Mouse (Mus musculus) MEL (cell line): ENCODE measurements at regions not wholly inside any gene's neighbourhood (a gene's known extent, or its start where the extent isn't known, plus 50 kb on each side); places are given as distances from the start of the nearest gene placed in this dataset.

Experiments
- DNase-seq: peaks from one replicate; pipeline ENCODE4 v3.0.0; 2011; ENCODE audit warnings: low read depth, low spot score
- H3K27ac ChIP-seq: 2 replicates; pipeline ENCODE4 v1.5.1; 2012; ENCODE audit warnings: low read depth, mild to moderate bottlenecking, control low read depth, low read length, moderate library complexity; ENCODE audit not compliant: control insufficient read depth
- H3K27me3 ChIP-seq, 2 experiments: fragments of 150-350 bp in 1 of 2; sonication (generic) in 1 of 2; 2 replicates each; pipeline ENCODE4 v1.6.1; 2012; ENCODE audit warnings: low read length in 2 of 2, mild to moderate bottlenecking in 2 of 2, improper control_type of control experiment in 1 of 2, moderate library complexity in 1 of 2; ENCODE audit not compliant: insufficient read depth in 2 of 2, control insufficient read depth in 1 of 2
- H3K36me3 ChIP-seq, 2 experiments: 2 replicates each; pipeline ENCODE4 v1.6.1; 2012 to 2014; ENCODE audit warnings: low read length in 2 of 2, improper control_type of control experiment in 1 of 2, inconsistent platforms in 1 of 2, mild to moderate bottlenecking in 1 of 2; ENCODE audit not compliant: insufficient read depth in 2 of 2, control insufficient read depth in 1 of 2
- H3K4me1 ChIP-seq, 2 experiments: fragments of 150-350 bp in 1 of 2; sonication (generic) in 1 of 2; 2 replicates each; pipeline ENCODE4 v1.6.1; 2012; ENCODE audit warnings: low read length in 2 of 2, improper control_type of control experiment in 1 of 2, mild to moderate bottlenecking in 1 of 2; ENCODE audit not compliant: insufficient read depth in 2 of 2, control insufficient read depth in 1 of 2
- H3K4me3 ChIP-seq, 2 experiments: fragments of 150-350 bp in 1 of 2; sonication (generic) in 1 of 2; 2 replicates each; pipeline ENCODE4 v1.5.1; 2012; ENCODE audit warnings: low read depth in 2 of 2, low read length in 2 of 2, mild to moderate bottlenecking in 2 of 2, moderate library complexity in 2 of 2, control low read depth in 1 of 2, improper control_type of control experiment in 1 of 2; ENCODE audit not compliant: control insufficient read depth in 1 of 2, insufficient read depth in 1 of 2
- H3K79me2 ChIP-seq: 2 replicates; pipeline ENCODE4 v1.6.1; 2012; ENCODE audit warnings: mild to moderate bottlenecking, low read length, moderate library complexity; ENCODE audit not compliant: control insufficient read depth, poor library complexity, insufficient read depth
- H3K9ac ChIP-seq: 2 replicates; pipeline ENCODE4 v1.6.1; 2012; ENCODE audit warnings: low read depth, mild to moderate bottlenecking, control low read depth, low read length, moderate library complexity; ENCODE audit not compliant: control insufficient read depth, poor library complexity, severe bottlenecking
- H3K9me3 ChIP-seq: fragments of 150-350 bp; sonication (generic); replicated peaks from 2 replicates; pipeline ENCODE4 v1.6.1; 2012; ENCODE audit warnings: mild to moderate bottlenecking, low read length, improper control_type of control experiment, moderate library complexity; ENCODE audit not compliant: insufficient read depth
- ELF1 ChIP-seq: IDR thresholded peaks from 2 replicates; pipeline ENCODE4 v1.6.1; 2014; ENCODE audit warnings: low read depth, mild to moderate bottlenecking, inconsistent platforms, low read length, improper control_type of control experiment, moderate library complexity
- EP300 ChIP-seq, 2 experiments: IDR thresholded peaks; 2 replicates each; pipeline ENCODE4 v1.6.1; 2011; ENCODE audit warnings: improper control_type of control experiment in 2 of 2, low read length in 2 of 2, low read depth in 1 of 2, mild to moderate bottlenecking in 1 of 2
- GATA1 ChIP-seq: IDR thresholded peaks from 2 replicates; pipeline ENCODE4 v1.6.1; 2011; ENCODE audit warnings: low read depth, low read length, improper control_type of control experiment
- HCFC1 ChIP-seq: IDR thresholded peaks from 2 replicates; pipeline ENCODE4 v1.6.1; 2012; ENCODE audit warnings: low read depth, mild to moderate bottlenecking, inconsistent platforms, low read length, improper control_type of control experiment, moderate library complexity
- JUND ChIP-seq: IDR thresholded peaks from 2 replicates; pipeline ENCODE4 v1.6.1; 2011; ENCODE audit warnings: low read depth, mild to moderate bottlenecking, improper control_type of control experiment, low read length
- KAT2A ChIP-seq: conservative IDR thresholded peaks from 2 replicates; pipeline ENCODE4 v1.6.1; 2012; ENCODE audit warnings: low read depth, low read length, improper control_type of control experiment, inconsistent platforms
- MAX ChIP-seq: IDR thresholded peaks from 2 replicates; pipeline ENCODE4 v1.6.1; 2011; ENCODE audit warnings: low read length, improper control_type of control experiment
- MXI1 ChIP-seq: IDR thresholded peaks from 2 replicates; pipeline ENCODE4 v1.6.1; 2011; ENCODE audit warnings: mild to moderate bottlenecking, low read depth, low read length, improper control_type of control experiment
- MYC ChIP-seq: IDR thresholded peaks from 2 replicates; pipeline ENCODE4 v1.6.1; 2011; ENCODE audit warnings: low read depth, mild to moderate bottlenecking, low read length, improper control_type of control experiment, moderate library complexity
- NELFE ChIP-seq: IDR thresholded peaks from 2 replicates; pipeline ENCODE4 v1.6.1; 2011; ENCODE audit warnings: low read depth, low read length, improper control_type of control experiment
- NRF1 ChIP-seq: IDR thresholded peaks from 2 replicates; pipeline ENCODE4 v1.6.1; 2014; ENCODE audit warnings: low read depth, mild to moderate bottlenecking, inconsistent platforms, low read length, improper control_type of control experiment, moderate library complexity; ENCODE audit not compliant: poor library complexity, insufficient read depth, severe bottlenecking
- POLR2AphosphoS5 ChIP-seq: IDR thresholded peaks from 2 replicates; pipeline ENCODE4 v1.6.1; 2012; ENCODE audit warnings: low read depth, borderline replicate concordance, mild to moderate bottlenecking, inconsistent platforms, low read length, moderate library complexity, mixed read lengths
- RAD21 ChIP-seq: IDR thresholded peaks from 2 replicates; pipeline ENCODE4 v1.6.1; 2011; ENCODE audit warnings: mild to moderate bottlenecking, low read depth, low read length, improper control_type of control experiment
- SIN3A ChIP-seq: IDR thresholded peaks from 2 replicates; pipeline ENCODE4 v1.6.1; 2012; ENCODE audit warnings: low read length, improper control_type of control experiment, inconsistent platforms
- TAL1 ChIP-seq: IDR thresholded peaks from 2 replicates; pipeline ENCODE4 v1.6.1; 2012; ENCODE audit warnings: mild to moderate bottlenecking, inconsistent platforms, low read length, moderate library complexity, mixed read lengths
- TBP ChIP-seq: IDR thresholded peaks from 2 replicates; pipeline ENCODE4 v1.8.0; 2011; ENCODE audit warnings: low read depth, low read length, improper control_type of control experiment
- TCF12 ChIP-seq: IDR thresholded peaks from 2 replicates; pipeline ENCODE4 v1.6.1; 2014; ENCODE audit warnings: low read depth, mild to moderate bottlenecking, inconsistent platforms, low read length, improper control_type of control experiment, moderate library complexity
- UBTF ChIP-seq: IDR thresholded peaks from 2 replicates; pipeline ENCODE4 v1.6.1; 2012; ENCODE audit warnings: low read depth, mild to moderate bottlenecking, inconsistent platforms, low read length, improper control_type of control experiment, moderate library complexity, borderline replicate concordance; ENCODE audit not compliant: insufficient read depth
- USF1 ChIP-seq: IDR thresholded peaks from 2 replicates; pipeline ENCODE4 v1.6.1; 2014; ENCODE audit warnings: low read depth, mild to moderate bottlenecking, inconsistent platforms, low read length, improper control_type of control experiment, moderate library complexity
- ZC3H11A ChIP-seq: IDR thresholded peaks from 2 replicates; pipeline ENCODE4 v1.6.1; 2012; ENCODE audit warnings: low read depth, mild to moderate bottlenecking, inconsistent platforms, low read length, improper control_type of control experiment
- ZKSCAN1 ChIP-seq: IDR thresholded peaks from 2 replicates; pipeline ENCODE4 v1.6.1; 2012; ENCODE audit warnings: low read depth, mild to moderate bottlenecking, inconsistent platforms, low read length, improper control_type of control experiment, moderate library complexity
- ZMIZ1 ChIP-seq: IDR thresholded peaks from 2 replicates; pipeline ENCODE4 v1.6.1; 2012; ENCODE audit warnings: low read depth, mild to moderate bottlenecking, inconsistent platforms, low read length, improper control_type of control experiment, moderate library complexity
- ZNF384 ChIP-seq: IDR thresholded peaks from 2 replicates; pipeline ENCODE4 v1.6.1; 2012; ENCODE audit warnings: low read depth, mild to moderate bottlenecking, inconsistent platforms, low read length, improper control_type of control experiment

GRCm38 (mm10) chr13:44232716-44233051 lies 448.1 kb downstream of the Cd83 start:
- Histone ChIP-seq H3K36me3 (no peaks in the 10 kb centered on the region), H3K27me3 (no peaks in the 10 kb centered on the region), H3K4me1 (no peaks in the 10 kb centered on the region), H3K4me3 (no peak overlapping the region), H3K79me2 (no peaks in the 10 kb centered on the region), H3K27ac (no peak overlapping the region), H3K9ac (no peak overlapping the region), H3K9me3 (no peaks in the 10 kb centered on the region)
- TF ChIP-seq JUND (no peak), POLR2AphosphoS5 (no peak), KAT2A (no peak), TBP (no peak), ZMIZ1 (no peak), ZC3H11A (no peak), ZKSCAN1 (no peak), USF1 (no peak), UBTF (no peak), MXI1 (no peak), SIN3A (no peak), NELFE (no peak), NRF1 (no peak), TAL1 (no peak), ZNF384 (no peak), GATA1 (no peak), MAX (no peak)
- DNase-seq = no peak

GRCm38 (mm10) chr13:44234241-44234640 lies 449.7 kb downstream of the Cd83 start:
- H3K4me3 ChIP-seq = no peak overlapping the region
- no peak overlapping the region for H3K27ac ChIP-seq
- no peaks in the 10 kb centered on the region for H3K9me3 ChIP-seq
- no peaks in the 10 kb centered on the region for H3K79me2 ChIP-seq
- H3K9ac ChIP-seq = no peak overlapping the region
- H3K36me3 ChIP-seq = no peaks in the 10 kb centered on the region
- no peak for DNase-seq
- H3K27me3 ChIP-seq = no peaks in the 10 kb centered on the region
- H3K4me1 ChIP-seq = no peaks in the 10 kb centered on the region
- TF ChIP-seq RAD21 = no peak
- TF ChIP-seq JUND = no peak
- TF ChIP-seq KAT2A = no peak
- no peak for TF ChIP-seq ZMIZ1
- TF ChIP-seq HCFC1 = no peak
- no peak for TF ChIP-seq ELF1
- TF ChIP-seq EP300 (IDR thresholded peaks at IDR 0.05; ENCODE audit: low read depth in 1 of 2, low read length in 2 of 2) = no peak
- TF ChIP-seq TCF12 = no peak
- TF ChIP-seq TBP = no peak
- TF ChIP-seq SIN3A = no peak
- TF ChIP-seq MYC = no peak
- TF ChIP-seq ZNF384 = no peak
- TF ChIP-seq ZKSCAN1 = no peak
- TF ChIP-seq UBTF = no peak
